Mouse (Mus musculus): ENCODE results near the gene Iah1. TPM values are rescaled to one million over a fixed set of nuclear protein-coding genes. Genes with fewer than 3 reads are reported as not detected.

The Iah1 gene
- polyA plus RNA-seq, 1 experiment from 2014 or later = 55.8 TPM

DNA sequence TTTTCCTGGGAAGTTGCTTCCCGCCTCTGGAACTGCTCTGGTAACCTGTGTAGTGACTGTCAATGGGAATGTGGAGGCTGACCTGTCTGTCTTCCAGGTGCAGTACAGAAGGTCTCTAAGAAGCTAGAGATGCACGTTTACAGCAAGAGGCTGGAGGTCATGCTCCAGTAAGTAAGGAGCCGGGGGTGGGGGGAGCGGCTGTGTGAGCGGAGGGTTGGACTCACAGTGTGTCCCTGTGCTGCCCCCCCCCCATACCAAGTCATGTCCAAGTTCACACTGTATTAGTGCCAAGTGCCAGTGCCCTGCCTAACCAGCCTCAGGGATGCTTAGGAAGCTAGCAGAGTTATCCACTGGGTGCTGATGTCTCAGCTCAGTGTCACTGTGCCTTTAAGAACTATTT is 4.0 kb upstream of the Iah1 start:
- no peak overlapping the region for H3K27ac ChIP-seq (ENCODE audit: low read length)
- H3K27me3 ChIP-seq (ENCODE audit: control insufficient read depth, insufficient read depth, low read depth, low read length) = no peaks in the 10 kb centered on the region
- no peak for ATAC-seq (ENCODE audit: low read depth)
- peaks cover 22% of the 10 kb centered on the region for H3K36me3 ChIP-seq (ENCODE audit: control insufficient read depth, insufficient read depth)
- 68% methylated on average over 5 of the region's 5 CpGs for WGBS (ENCODE audit: insufficient replicate concordance)
- H3K4me2 ChIP-seq (ENCODE audit: low read depth, low read length) = no peak overlapping the region
- no peaks in the 10 kb centered on the region for H3K9me3 ChIP-seq (replicated peaks; ENCODE audit: control insufficient read depth, low read length)
- H3K4me1 ChIP-seq (ENCODE audit: control insufficient read depth, low read depth, low read length) = peaks cover 9% of the 10 kb centered on the region
- H3K4me3 ChIP-seq (ENCODE audit: low read depth, low read length) = no peak overlapping the region
- H3K9ac ChIP-seq (ENCODE audit: low read depth, low read length) = no peak overlapping the region

DNA sequence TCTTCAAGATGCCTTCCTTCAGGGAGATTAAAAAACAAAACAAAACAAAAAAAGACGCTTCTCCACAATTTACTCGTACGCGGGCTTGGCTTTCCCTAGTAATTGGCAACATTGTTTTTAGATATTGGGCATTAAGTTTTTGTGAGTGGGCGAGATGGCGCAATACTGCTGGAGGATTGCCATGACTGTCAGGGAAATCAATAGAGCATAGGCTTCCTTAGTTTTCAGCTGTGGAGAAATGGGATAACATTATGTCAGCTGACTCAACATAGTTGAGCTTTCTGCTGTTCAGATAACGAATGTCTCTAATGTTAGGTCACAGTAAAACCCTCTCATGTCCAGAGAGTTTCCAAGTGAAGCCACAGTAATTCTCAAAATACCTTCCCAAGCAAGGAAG is 678 bp downstream of the Iah1 start:
- Histone ChIP-seq H3K4me1 (ENCODE audit: control insufficient read depth, low read depth, low read length) (peaks cover 18% of the 10 kb centered on the region), H3K9ac (ENCODE audit: low read depth, low read length) (peak overlapping the region; percentile 82), H3K4me2 (ENCODE audit: low read depth, low read length) (peak overlapping the region; percentile 94), H3K27ac (ENCODE audit: low read length) (peak overlapping the region; percentile 77), H3K36me3 (ENCODE audit: control insufficient read depth, insufficient read depth) (peaks cover 7% of the 10 kb centered on the region), H3K27me3 (ENCODE audit: control insufficient read depth, insufficient read depth, low read depth, low read length) (no peaks in the 10 kb centered on the region), H3K9me3 (replicated peaks; ENCODE audit: control insufficient read depth, low read length) (no peaks in the 10 kb centered on the region), H3K4me3 (ENCODE audit: low read depth, low read length) (peak overlapping the region; percentile 83)
- WGBS (ENCODE audit: insufficient replicate concordance) = 27% methylated on average over 7 of the region's 7 CpGs
- peak; percentile 28 for ATAC-seq (ENCODE audit: low read depth)

DNA sequence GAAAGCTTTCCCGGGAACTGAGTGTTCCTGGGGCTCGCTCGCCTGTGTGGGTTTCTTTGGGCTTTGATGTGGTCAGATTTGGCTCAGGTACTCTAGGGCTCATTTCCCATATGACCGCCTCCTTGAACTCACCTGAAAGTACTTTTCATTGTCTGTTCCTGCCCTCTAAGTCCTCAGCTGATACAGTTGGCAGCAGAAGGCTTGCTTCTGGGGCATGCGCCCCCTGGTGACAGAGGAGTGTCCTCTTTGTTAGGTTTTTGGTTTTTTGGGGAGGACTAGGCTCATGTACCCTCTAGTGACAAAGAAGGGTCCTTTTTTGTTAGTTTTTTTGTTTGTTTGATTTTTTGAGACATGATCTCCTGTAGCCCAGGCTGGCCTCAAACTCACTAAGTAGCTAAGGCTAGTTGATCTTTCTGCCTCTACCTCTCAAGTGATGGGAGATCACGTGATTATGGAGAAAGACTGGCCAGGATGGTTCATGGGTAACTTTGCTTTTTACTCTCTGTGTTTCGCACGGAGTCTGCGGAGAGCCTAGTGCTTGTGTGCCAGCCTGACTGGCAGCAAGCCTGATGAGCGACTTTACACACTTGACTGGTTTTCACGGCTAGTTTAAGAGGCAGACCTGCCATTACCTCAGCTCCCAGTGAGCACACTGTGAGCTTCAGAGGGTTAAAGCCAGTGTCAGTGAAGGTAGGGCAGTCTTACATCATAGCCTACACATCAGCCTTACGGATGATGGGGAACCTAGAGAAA is 2.1 kb downstream of the Iah1 start:
- Histone ChIP-seq H3K9ac (ENCODE audit: low read depth, low read length) (no peak overlapping the region), H3K9me3 (replicated peaks; ENCODE audit: control insufficient read depth, low read length) (no peaks in the 10 kb centered on the region), H3K4me1 (ENCODE audit: control insufficient read depth, low read depth, low read length) (peaks cover 18% of the 10 kb centered on the region), H3K27ac (ENCODE audit: low read length) (no peak overlapping the region), H3K36me3 (ENCODE audit: control insufficient read depth, insufficient read depth) (peaks cover 6% of the 10 kb centered on the region; the same call in 1 of the 2 replicates), H3K27me3 (ENCODE audit: control insufficient read depth, insufficient read depth, low read depth, low read length) (no peaks in the 10 kb centered on the region), H3K4me3 (ENCODE audit: low read depth, low read length) (no peak overlapping the region), H3K4me2 (ENCODE audit: low read depth, low read length) (no peak overlapping the region)
- 65% methylated on average over 12 of the region's 12 CpGs for WGBS (ENCODE audit: insufficient replicate concordance)
- no peak for ATAC-seq (ENCODE audit: low read depth)

DNA sequence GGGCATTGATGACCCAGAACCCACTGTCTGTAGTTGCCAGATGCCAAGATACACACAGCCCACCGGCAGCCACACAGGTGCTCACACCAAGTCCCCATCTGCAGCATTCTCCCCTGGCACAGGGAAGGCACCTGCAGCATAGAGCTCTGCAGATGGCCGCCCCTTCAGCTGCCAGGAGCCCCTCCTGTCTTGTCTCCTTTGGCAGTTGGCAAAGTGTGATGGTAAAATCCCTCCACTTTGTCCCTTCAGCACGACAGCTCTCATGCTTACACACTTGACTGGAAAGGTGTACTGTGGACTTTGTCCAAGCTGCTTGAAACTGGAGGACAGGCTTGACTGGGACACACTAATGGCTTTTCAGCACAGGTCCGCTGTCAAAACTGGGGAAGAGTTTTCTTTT is 4.1 kb downstream of the Iah1 start:
- Histone ChIP-seq H3K4me3 (ENCODE audit: low read depth, low read length) (no peak overlapping the region), H3K36me3 (ENCODE audit: control insufficient read depth, insufficient read depth) (peaks cover 3% of the 10 kb centered on the region), H3K9me3 (replicated peaks; ENCODE audit: control insufficient read depth, low read length) (no peaks in the 10 kb centered on the region), H3K4me2 (ENCODE audit: low read depth, low read length) (no peak overlapping the region), H3K27me3 (ENCODE audit: control insufficient read depth, insufficient read depth, low read depth, low read length) (no peaks in the 10 kb centered on the region), H3K27ac (ENCODE audit: low read length) (0 out of 2 replicates have a peak overlapping the region, but pooled peaks have one; percentile 15), H3K9ac (ENCODE audit: low read depth, low read length) (no peak overlapping the region), H3K4me1 (ENCODE audit: control insufficient read depth, low read depth, low read length) (peaks cover 18% of the 10 kb centered on the region)
- WGBS (ENCODE audit: insufficient replicate concordance) = 72% methylated on average over 4 of the region's 4 CpGs
- no peak for ATAC-seq (ENCODE audit: low read depth)

DNA sequence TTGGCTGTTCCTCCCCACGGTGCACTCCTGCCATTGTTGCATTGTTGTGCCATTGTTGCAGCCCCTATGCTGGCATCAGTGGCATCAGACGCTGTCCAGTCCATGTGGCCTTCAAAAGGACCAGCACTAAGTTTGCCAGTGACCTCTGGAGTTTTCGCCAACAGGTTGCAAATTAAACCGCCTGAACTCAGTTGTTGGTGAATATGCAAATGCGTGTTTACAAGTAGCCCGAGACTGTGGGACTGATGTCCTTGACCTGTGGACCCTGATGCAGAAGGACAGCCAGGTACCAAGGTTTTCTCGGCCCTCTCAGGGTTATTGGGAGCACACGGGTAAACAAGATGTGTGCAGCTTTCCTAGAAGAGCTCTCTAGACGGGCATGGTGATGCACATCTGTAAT is 5.0 kb downstream of the Iah1 start:
- no peak for ATAC-seq (ENCODE audit: low read depth)
- Histone ChIP-seq H3K4me2 (ENCODE audit: low read depth, low read length) (no peak overlapping the region), H3K27ac (ENCODE audit: low read length) (no peak overlapping the region), H3K9me3 (replicated peaks; ENCODE audit: control insufficient read depth, low read length) (no peaks in the 10 kb centered on the region), H3K9ac (ENCODE audit: low read depth, low read length) (no peak overlapping the region), H3K36me3 (ENCODE audit: control insufficient read depth, insufficient read depth) (peaks cover 9% of the 10 kb centered on the region), H3K27me3 (ENCODE audit: control insufficient read depth, insufficient read depth, low read depth, low read length) (no peaks in the 10 kb centered on the region), H3K4me1 (ENCODE audit: control insufficient read depth, low read depth, low read length) (peaks cover 14% of the 10 kb centered on the region), H3K4me3 (ENCODE audit: low read depth, low read length) (no peak overlapping the region)
- WGBS (ENCODE audit: insufficient replicate concordance) = 68% methylated on average over 9 of the region's 9 CpGs

DNA sequence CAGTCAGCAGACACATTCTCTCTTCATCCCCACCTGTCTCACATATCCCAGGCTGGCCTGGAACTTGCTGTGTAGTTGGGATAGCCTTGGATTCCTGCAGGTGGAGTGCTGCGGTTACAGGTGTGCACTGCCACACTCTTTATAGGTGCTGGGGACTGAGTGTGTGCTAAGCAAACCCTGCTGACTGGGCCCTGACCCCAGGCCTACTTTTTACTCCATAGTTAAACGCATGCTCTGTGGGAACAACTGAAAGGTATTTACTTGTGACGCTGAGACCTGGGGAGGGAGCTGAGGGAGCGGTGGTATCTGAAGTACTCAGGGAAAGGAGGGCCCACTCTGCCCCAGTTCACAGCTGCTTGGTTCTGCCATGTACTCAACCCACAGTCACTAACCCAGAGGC is 6.1 kb downstream of the Iah1 start:
- Histone ChIP-seq H3K4me3 (ENCODE audit: low read depth, low read length) (no peak overlapping the region), H3K36me3 (ENCODE audit: control insufficient read depth, insufficient read depth) (peaks cover 9% of the 10 kb centered on the region), H3K27me3 (ENCODE audit: control insufficient read depth, insufficient read depth, low read depth, low read length) (no peaks in the 10 kb centered on the region), H3K27ac (ENCODE audit: low read length) (no peak overlapping the region), H3K4me2 (ENCODE audit: low read depth, low read length) (no peak overlapping the region), H3K4me1 (ENCODE audit: control insufficient read depth, low read depth, low read length) (peaks cover 8% of the 10 kb centered on the region), H3K9me3 (replicated peaks; ENCODE audit: control insufficient read depth, low read length) (no peaks in the 10 kb centered on the region), H3K9ac (ENCODE audit: low read depth, low read length) (no peak overlapping the region)
- no peak for ATAC-seq (ENCODE audit: low read depth)
- WGBS (ENCODE audit: insufficient replicate concordance) = 72% methylated on average over 4 of the region's 4 CpGs

DNA sequence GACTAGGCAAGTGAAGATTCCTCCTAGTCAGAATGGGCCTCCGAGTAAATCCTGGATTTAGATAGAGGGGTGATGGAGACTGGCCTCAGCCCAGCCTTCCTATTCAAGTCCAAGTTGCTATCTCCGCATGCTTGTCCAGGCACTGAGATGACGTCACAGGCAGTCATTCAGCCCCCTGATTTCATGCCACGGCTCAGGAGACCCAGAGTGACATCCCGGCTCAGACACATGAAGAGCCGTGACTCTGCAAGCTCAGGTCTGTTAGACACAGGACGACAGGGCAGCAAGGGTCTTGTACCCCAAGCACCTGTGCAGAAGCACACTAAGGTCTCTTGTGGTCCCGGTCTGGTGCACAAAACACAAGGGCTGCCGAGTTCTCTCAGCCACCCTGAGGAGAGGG is 6.7 kb downstream of the Iah1 start:
- Histone ChIP-seq H3K36me3 (ENCODE audit: control insufficient read depth, insufficient read depth) (peaks cover 11% of the 10 kb centered on the region), H3K9me3 (replicated peaks; ENCODE audit: control insufficient read depth, low read length) (no peaks in the 10 kb centered on the region), H3K27me3 (ENCODE audit: control insufficient read depth, insufficient read depth, low read depth, low read length) (no peaks in the 10 kb centered on the region), H3K4me1 (ENCODE audit: control insufficient read depth, low read depth, low read length) (peaks cover 5% of the 10 kb centered on the region), H3K4me3 (ENCODE audit: low read depth, low read length) (no peak overlapping the region), H3K9ac (ENCODE audit: low read depth, low read length) (no peak overlapping the region), H3K4me2 (ENCODE audit: low read depth, low read length) (no peak overlapping the region), H3K27ac (ENCODE audit: low read length) (no peak overlapping the region)
- WGBS (ENCODE audit: insufficient replicate concordance) = 80% methylated on average over 9 of the region's 9 CpGs
- no peak for ATAC-seq (ENCODE audit: low read depth)

DNA sequence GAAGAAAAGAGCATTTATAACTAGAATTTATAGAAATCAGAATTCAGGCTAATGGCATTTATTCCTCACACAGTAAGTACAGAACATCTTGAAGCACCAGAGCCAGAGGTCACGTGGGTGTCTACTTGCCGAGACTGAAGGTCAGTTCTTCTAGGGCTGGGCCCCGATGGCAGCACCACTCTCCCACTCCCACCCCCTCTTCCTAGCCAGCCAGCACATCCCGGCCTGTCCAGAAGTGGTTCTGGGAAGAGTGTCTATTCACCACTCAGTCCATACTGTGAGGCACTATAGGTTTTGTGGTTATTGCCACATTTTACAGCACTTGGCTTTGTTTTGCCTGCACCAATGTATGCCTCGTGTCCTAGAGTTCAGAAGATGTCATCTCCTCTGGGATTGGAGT is 7.9 kb downstream of the Iah1 start:
- H3K27ac ChIP-seq (ENCODE audit: low read length) = no peak overlapping the region
- peaks cover 16% of the 10 kb centered on the region for H3K36me3 ChIP-seq (ENCODE audit: control insufficient read depth, insufficient read depth)
- no peaks in the 10 kb centered on the region for H3K9me3 ChIP-seq (replicated peaks; ENCODE audit: control insufficient read depth, low read length)
- peaks cover 2% of the 10 kb centered on the region for H3K4me1 ChIP-seq (ENCODE audit: control insufficient read depth, low read depth, low read length)
- no peak overlapping the region for H3K4me2 ChIP-seq (ENCODE audit: low read depth, low read length)
- 64% methylated on average over 5 of the region's 5 CpGs for WGBS (ENCODE audit: insufficient replicate concordance)
- no peak overlapping the region for H3K4me3 ChIP-seq (ENCODE audit: low read depth, low read length)
- H3K9ac ChIP-seq (ENCODE audit: low read depth, low read length) = no peak overlapping the region
- no peaks in the 10 kb centered on the region for H3K27me3 ChIP-seq (ENCODE audit: control insufficient read depth, insufficient read depth, low read depth, low read length)
- ATAC-seq (ENCODE audit: low read depth) = no peak

DNA sequence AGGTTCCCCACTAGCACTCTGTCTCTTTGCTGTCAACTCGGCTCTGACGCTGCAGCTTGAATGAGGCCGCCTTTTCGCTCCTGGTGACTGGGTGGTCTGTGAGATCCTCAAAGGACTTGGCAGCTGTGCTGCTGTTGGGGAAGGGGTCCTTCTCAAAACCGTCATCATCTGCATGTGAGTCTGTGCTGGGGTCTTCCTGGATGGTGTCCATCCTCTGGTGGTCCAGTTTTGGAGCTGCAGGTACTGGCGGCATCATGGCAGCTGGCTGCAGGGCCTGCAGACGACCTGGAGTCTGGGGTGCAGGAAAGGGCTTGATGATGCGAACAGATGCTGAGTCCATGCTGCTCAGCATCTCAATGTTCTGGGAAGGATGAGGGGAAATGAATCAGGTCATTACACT is 9.1 kb downstream of the Iah1 start:
- H3K27ac ChIP-seq (ENCODE audit: low read length) = no peak overlapping the region
- peaks cover 16% of the 10 kb centered on the region for H3K36me3 ChIP-seq (ENCODE audit: control insufficient read depth, insufficient read depth)
- no peak for ATAC-seq (ENCODE audit: low read depth)
- peaks cover 1% of the 10 kb centered on the region for H3K4me1 ChIP-seq (ENCODE audit: control insufficient read depth, low read depth, low read length)
- H3K9me3 ChIP-seq (replicated peaks; ENCODE audit: control insufficient read depth, low read length) = no peaks in the 10 kb centered on the region
- no peak overlapping the region for H3K9ac ChIP-seq (ENCODE audit: low read depth, low read length)
- WGBS (ENCODE audit: insufficient replicate concordance) = 83% methylated on average over 8 of the region's 8 CpGs
- H3K4me3 ChIP-seq (ENCODE audit: low read depth, low read length) = no peak overlapping the region
- H3K4me2 ChIP-seq (ENCODE audit: low read depth, low read length) = no peak overlapping the region
- no peaks in the 10 kb centered on the region for H3K27me3 ChIP-seq (ENCODE audit: control insufficient read depth, insufficient read depth, low read depth, low read length)
